Mouse (Mus musculus): Measurements from ENCODE around the gene Pip5k1b. TPM values are rescaled to one million over a fixed set of nuclear protein-coding genes. Genes with fewer than 3 reads are reported as not detected.

The Pip5k1b gene
- total RNA-seq, 2 experiments from 2014 or later: 20.3 to 21.3 TPM

DNA sequence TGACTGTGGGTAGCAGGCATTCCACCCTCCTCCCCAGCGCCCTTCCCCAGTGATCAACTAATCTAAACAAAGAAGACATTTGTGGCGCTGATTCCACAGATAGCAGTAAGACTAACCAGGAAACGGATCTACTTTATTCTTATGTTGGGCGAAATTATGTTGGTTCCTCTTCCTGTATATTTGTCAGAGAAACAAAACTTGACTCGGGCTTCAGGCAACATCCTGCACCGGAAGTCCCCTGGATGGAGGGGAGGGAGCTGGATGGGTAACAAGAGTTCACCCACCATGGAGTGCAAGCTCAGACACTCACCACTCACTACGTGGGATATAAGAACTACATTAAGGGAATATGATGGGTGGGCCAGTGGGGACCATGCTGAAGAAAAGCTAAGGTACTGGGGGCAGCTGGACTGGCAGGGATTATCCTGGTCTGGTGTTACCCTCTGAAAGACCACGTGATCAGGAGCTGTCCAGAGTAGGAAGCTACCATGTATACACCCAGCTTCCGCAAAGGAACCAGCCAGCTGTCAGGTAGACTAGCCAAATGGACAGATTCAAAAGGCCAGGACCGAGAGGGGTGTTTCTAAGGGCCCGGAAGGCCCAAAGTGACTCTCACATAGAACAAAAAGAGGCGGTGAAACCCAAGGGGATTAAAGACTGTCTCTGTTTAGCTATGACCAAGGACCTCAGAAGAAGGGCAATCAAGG lies 219.1 kb downstream of the Pip5k1b start:
- no peak for DNase-seq

DNA sequence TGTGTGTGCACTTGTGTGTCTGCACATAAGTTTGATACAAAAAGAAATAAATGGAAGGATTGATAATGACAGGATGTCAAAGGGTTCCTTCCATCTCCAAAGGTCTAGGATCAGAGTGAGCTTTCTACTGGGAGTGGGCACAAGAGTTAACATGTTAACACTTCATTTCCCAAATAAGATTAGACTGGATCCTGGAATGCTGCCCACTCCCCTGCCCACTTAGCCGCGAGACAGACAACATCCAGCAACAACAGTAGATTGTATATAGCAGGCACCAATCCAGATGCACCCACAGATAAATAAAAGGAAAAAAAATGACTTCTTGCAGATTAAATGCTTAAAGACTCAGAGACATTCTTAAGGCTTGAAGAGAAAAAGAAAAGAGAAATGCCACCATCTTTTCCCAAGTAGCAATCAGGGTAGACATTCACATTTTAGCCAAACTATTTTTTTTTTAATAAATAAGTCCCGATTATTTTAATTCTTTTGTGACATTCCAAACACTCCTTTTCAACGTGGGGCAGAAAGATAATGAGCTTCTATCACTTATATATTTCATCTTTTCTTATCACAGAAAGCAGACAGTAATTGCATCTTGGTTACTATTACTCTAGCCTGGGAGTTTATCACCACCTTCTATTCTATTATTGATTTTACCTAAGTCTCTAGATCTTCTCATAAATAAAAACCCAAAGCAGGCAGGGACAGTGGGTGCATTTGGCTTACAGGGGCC lies 219.9 kb downstream of the Pip5k1b start:
- DNase-seq: no peak

DNA sequence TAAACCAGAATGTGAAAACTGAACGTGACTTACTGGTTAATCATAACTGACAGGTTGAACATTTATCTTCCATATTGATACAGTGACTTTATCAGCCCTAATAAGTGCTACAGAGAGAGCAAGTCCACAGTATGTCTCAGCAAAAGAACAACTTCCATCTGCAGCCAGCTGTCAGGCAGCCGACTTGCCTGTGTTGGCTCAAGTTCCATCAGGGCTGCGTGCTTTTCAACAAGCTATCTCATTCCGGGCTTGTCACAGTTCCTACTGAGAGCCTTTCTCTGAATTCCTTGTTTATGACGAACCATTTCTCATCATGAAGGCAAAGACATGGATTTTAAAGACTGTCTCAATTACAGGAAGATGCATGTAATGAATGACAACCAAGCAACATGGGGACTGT lies 222.7 kb downstream of the Pip5k1b start:
- DNase-seq: peak; percentile 58 to 64

- DNase-seq: no peak
These were observed 224.4 kb downstream of the Pip5k1b start for GRCm38 (mm10) chr19:24331274-24331673.

GRCm38 (mm10) chr19:24330366-24330765 lies 225.3 kb downstream of the Pip5k1b start:
- no peak for DNase-seq

DNA sequence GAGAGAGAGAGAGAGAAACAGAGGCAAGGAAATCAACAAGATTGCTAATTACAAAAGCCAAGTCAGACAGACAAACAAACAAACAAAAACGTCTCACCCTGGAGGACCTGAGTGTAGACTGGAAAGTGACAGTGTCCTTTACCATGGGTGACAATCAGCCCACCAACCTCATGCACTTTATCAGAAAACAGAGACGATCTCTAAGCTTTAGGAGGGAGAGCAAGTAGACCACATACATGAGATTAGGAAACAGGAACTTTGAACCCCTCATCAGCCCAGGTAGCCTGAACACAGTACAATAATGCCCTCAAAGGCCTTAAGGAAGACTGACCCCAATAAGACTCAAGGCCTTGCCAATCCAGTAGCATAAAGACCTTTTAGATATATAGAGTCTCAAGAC lies 227.8 kb downstream of the Pip5k1b start:
- DNase-seq: no peak

DNA sequence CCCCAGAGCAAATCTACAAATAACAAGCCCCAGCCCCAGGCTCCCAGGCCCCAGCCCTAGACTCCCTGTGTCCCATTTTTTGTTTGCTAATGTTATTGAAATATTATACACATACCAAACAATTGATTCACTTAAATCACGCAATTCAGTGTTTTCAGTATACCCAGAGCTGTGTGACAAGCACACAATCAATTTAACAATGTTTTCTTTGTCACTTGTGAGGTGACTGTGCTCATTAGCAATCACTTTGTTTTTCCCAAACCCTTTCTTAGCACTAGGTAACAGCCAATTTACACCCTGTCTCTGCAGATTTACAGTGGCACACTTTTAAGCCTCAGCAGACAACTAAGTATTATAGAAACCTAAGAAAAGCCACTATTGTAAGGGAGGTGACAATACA lies 228.7 kb downstream of the Pip5k1b start:
- no peak for DNase-seq

GRCm38 (mm10) chr19:24325692-24326091 lies 230.0 kb downstream of the Pip5k1b start:
- no peak for DNase-seq

GRCm38 (mm10) chr19:24323841-24324613 lies 231.6 kb downstream of the Pip5k1b start:
- no peak for DNase-seq

DNA sequence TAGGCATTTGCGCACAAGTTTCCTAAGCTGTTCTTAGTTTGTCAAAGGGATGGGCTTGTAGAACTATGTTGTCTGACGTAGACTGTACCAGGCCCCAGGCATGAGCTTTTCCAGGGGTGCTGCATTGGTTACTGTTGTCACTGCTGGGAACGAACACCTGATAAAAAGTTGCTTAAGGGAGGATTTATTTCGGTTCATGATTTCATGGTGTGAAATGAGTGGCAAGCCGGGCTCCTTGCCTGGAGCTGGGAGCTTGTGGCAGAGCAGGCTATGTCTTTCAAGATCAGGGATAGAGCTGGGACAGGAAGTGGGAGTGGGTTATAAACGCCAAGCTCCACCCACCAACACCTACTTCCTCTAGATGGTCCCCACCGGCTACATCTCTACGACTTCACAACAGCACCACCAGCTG lies 233.8 kb downstream of the Pip5k1b start:
- DNase-seq: peak; percentile 54 to 58

- no peak for DNase-seq
These were observed 234.3 kb downstream of the Pip5k1b start for GRCm38 (mm10) chr19:24321211-24321899.

- DNase-seq: no peak
These were observed 237.5 kb downstream of the Pip5k1b start for GRCm38 (mm10) chr19:24318172-24318571.

DNA sequence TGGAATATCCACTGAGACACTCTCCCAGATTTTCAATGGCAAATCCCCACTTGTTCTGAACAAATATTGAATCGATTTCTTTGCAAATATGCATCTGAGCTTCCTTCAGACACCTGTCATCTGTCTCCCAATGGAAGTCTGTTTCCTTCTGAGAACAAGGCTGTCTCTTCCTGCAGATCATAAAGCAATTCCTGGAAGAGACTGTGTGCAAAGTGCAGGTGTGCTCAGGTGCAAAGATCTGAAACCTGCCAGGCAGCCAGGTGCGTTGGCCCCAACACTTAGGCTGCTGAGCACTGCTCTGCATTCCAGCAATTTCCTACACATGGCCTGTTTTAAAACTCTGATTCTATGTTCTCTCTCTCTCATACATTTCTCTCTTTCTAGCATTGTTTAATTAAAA lies 237.9 kb downstream of the Pip5k1b start:
- DNase-seq: no peak

- peak in 1 of 2 experiments; percentile 16 for DNase-seq
These were observed 238.6 kb downstream of the Pip5k1b start for GRCm38 (mm10) chr19:24317038-24317591.

DNA sequence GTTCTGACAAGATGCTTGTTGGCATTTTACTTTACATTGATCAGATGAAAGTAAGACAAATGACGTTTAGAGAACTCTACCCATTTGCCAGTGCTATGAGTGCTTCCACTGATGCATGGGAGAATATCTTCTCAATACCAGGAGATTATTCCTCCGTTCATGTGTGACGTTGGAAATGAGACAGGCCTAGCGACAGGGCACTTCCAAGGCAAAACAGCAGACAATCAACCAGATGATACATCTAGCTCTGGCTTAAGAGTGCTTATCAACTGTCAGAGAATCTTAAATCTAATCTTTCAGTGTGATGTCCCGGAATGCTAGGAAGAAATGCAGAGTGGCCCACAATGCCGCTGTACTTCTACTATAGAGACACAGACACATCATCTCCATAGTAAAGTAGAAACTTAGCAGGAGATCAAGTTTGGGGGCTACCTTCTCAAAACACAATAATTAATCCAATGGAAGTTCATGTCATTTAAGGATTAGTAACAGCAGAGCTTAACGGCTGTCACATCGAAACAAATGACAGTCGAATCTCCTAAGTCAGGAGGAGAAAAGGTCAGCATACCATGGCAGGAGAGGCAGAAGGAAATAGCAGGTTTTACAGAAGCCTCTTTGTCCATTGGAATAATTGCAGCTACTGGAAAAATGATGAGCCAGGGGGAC lies 239.5 kb downstream of the Pip5k1b start:
- DNase-seq: no peak

GRCm38 (mm10) chr19:24315234-24315633 lies 240.4 kb downstream of the Pip5k1b start:
- DNase-seq: no peak

DNA sequence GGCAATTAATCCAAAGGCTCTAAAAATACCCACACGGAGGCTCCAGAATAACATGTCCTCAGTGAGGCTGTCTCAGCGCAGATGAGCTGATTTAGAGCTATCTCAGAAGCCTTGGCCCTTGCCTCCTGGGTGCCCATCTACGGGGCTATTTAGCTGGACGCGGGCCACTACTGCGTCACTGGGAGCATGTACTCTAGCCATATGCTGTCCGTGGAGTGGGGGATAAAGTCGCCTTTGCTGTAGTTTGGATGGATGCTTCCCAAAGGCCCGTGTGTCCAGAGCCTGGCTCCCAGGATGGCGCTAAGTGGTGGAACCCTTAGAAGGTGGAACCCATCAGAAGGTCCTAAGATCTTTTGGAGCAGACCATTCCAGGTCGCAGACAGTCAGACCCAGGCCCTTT lies 241.0 kb downstream of the Pip5k1b start:
- peak in 1 of 2 experiments; percentile 14 for DNase-seq

GRCm38 (mm10) chr19:24312556-24313342 lies 242.9 kb downstream of the Pip5k1b start:
- no peak for DNase-seq

DNA sequence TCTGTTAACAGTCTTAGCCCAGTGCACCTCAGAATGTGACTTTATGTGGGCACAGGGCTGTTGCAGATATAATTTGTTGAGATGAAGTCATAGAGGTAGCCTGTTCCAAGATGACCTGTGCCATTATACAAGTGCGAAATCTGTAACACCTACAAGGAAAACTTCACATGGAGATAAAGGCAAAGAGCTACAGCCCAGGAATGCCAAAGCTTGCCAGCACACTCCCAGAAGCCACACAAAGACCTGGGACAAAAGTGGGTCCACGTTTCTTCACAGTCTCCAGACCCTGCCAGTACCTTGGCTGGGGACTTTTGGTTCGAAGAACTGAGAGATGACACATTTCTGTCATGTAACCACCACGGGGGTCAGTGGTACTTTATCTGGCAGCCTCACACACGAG lies 243.6 kb downstream of the Pip5k1b start:
- DNase-seq: peak; percentile 8 to 10

GRCm38 (mm10) chr19:24308305-24308705 lies 247.4 kb downstream of the Pip5k1b start:
- peak in 1 of 2 experiments; percentile 88 for DNase-seq
